19 mouse cellular contexts compared by ENCODE assay signal in the genomic region with DNA sequence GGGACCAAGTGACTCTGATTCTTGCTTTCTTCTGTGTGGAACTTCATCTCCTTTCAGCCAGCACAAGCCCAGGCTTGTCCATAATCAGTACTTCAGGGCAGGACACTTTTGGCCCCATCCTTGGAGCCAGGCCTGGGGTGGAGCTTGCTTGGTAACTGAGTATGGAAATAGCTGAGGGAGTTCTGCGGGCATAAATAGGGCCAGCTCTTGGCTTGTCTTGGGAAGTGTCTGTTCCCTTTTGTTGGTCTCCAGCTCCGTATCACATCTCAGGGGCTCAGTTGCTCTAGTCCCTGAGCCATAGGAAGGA. TPM values are rescaled to one million over a fixed set of nuclear protein-coding genes. Genes with fewer than 3 reads are reported as not detected.
DNase-seq lines count a peak whose midpoint lies in the region; ATAC-seq and TF ChIP-seq lines count a peak whose summit lies in the region.
"Had no signal": no experiment of that assay in that cellular context is flagged by ENCODE, and none has a peak within 500 bp of the region (broad histone marks: within the 10 kb centered on the region; RNA-seq: fewer than 3 reads in every experiment).

No protein-coding gene starts in this region.

- ATAC-seq in heart, embryonic 16.5 days (replicated peaks; ENCODE audit: extremely low read depth, insufficient read depth, low FRiP score) = no peak
- ATAC-seq in embryonic facial prominence, embryonic 13.5 days (ENCODE audit: insufficient number of reproducible peaks, insufficient read depth, low FRiP score, low TSS enrichment, low read depth) = no peak
- ATAC-seq: forebrain, embryonic 16.5 days; intestine, embryonic 16.5 days had no signal

- H3K4me3 ChIP-seq in heart, embryonic 16.5 days (ENCODE audit: low read length) = no peak overlapping the region
- peak overlapping the region; percentile 5 for H3K4me3 ChIP-seq in E14TG2a.4 (replicated peaks; ENCODE audit: low read length)
- H3K4me3 ChIP-seq in embryonic facial prominence, embryonic 13.5 days = no peak overlapping the region
- H3K4me3 ChIP-seq: hindbrain, embryonic 12.5 days; stomach, embryonic 15.5 days had no signal

- no peak for TF ChIP-seq CTCF in E14TG2a.4 (conservative IDR thresholded peaks at IDR 0.05; ENCODE audit: low read length)

- no peaks in the 10 kb centered on the region for H3K27me3 ChIP-seq in heart, embryonic 16.5 days (ENCODE audit: control insufficient read depth, insufficient read depth, low read length)
- H3K27me3 ChIP-seq in E14TG2a.4 (ENCODE audit: insufficient read depth, low read length) = no peaks in the 10 kb centered on the region
- H3K27me3 ChIP-seq in embryonic facial prominence, embryonic 13.5 days = no peaks in the 10 kb centered on the region
- H3K27me3 ChIP-seq: hindbrain, embryonic 12.5 days; stomach, embryonic 15.5 days had no signal

- peak overlapping the region; percentile 58 for H3K27ac ChIP-seq in heart, embryonic 16.5 days (ENCODE audit: low read length)
- peak overlapping the region; percentile 55; the same call in 1 of the 2 replicates for H3K27ac ChIP-seq in embryonic facial prominence, embryonic 13.5 days
- H3K27ac ChIP-seq: hindbrain, embryonic 12.5 days; macrophage; stomach, embryonic 15.5 days had no signal

- no peak overlapping the region for H3K9ac ChIP-seq in heart, embryonic 16.5 days (ENCODE audit: low read length)
- no peak overlapping the region for H3K9ac ChIP-seq in embryonic facial prominence, embryonic 13.5 days
- H3K9ac ChIP-seq: hindbrain, embryonic 12.5 days; lung, embryonic 14.5 days; stomach, embryonic 15.5 days had no signal

- no peak overlapping the region for H3K4me2 ChIP-seq in heart, embryonic 16.5 days (ENCODE audit: low read depth, low read length)
- H3K4me2 ChIP-seq in embryonic facial prominence, embryonic 13.5 days = no peak overlapping the region
- H3K4me2 ChIP-seq: hindbrain, embryonic 12.5 days; lung, embryonic 14.5 days; stomach, embryonic 15.5 days had no signal

- H3K9me3 ChIP-seq in heart, embryonic 16.5 days (replicated peaks; ENCODE audit: control insufficient read depth, low read length) = no peaks in the 10 kb centered on the region
- no peaks in the 10 kb centered on the region for H3K9me3 ChIP-seq in E14TG2a.4 (ENCODE audit: low read length)
- no peaks in the 10 kb centered on the region for H3K9me3 ChIP-seq in embryonic facial prominence, embryonic 13.5 days
- H3K9me3 ChIP-seq: hindbrain, embryonic 12.5 days; stomach, embryonic 15.5 days had no signal

- DNase-seq in heart, postnatal 36 days = no peak
- peak; percentile 34 for DNase-seq in ES-CJ7 (ENCODE audit: low read depth, low spot score)
- no peak for DNase-seq in layer of hippocampus, adult 18-20 months (ENCODE audit: low spot score in 2 of 2)
- DNase-seq in kidney, adult 8-10 months = no peak
- no peak for DNase-seq in right cerebral cortex, postnatal 10 days (ENCODE audit: low spot score in 2 of 2)
- DNase-seq: adrenal gland, adult 2 months; cerebellum, adult 8-10 months; kidney, postnatal 10 days; layer of hippocampus, adult 9-11 months; lung, embryonic 14.5 days had no signal

- H3K4me1 ChIP-seq in heart, embryonic 16.5 days (ENCODE audit: control insufficient read depth, insufficient read depth, low read length) = peaks cover 21% of the 10 kb centered on the region
- H3K4me1 ChIP-seq in E14TG2a.4 (replicated peaks; ENCODE audit: low read depth, low read length) = peaks cover 60% of the 10 kb centered on the region
- peaks cover 45% of the 10 kb centered on the region for H3K4me1 ChIP-seq in embryonic facial prominence, embryonic 13.5 days

- intact Hi-C loops in heart, postnatal 36 days (cut with DNase I) = loop anchor here (10.0 kb wide), 1 partner anchor 88 kb away; a partner anchor contains a TSS

- H3K36me3 ChIP-seq in heart, embryonic 16.5 days (ENCODE audit: control insufficient read depth, insufficient read depth) = no peaks in the 10 kb centered on the region
- H3K36me3 ChIP-seq in E14TG2a.4 (ENCODE audit: insufficient read depth, low read length) = no peaks in the 10 kb centered on the region
- no peaks in the 10 kb centered on the region for H3K36me3 ChIP-seq in embryonic facial prominence, embryonic 13.5 days
- H3K36me3 ChIP-seq: hindbrain, embryonic 12.5 days; stomach, embryonic 15.5 days had no signal

- WGBS in heart, embryonic 16.5 days = 63% methylated on average over 2 of the region's 2 CpGs
- WGBS in embryonic facial prominence, embryonic 13.5 days = 69% methylated on average over 2 of the region's 2 CpGs

RNA-seq across cellular contexts. Expression of a gene that starts 13.3 kb away (rescaled TPM):
- polyA plus RNA-seq in heart, embryonic 16.5 days (2015; fragmentation: Nextera tagmentation; extraction: Ambion mirVana) = not detected in 2 replicates
- under 1 TPM; 0.24 to 0.36 TPM for total RNA-seq in heart, postnatal 36 days (2021)
- polyA plus RNA-seq in embryonic facial prominence, embryonic 13.5 days (2015; fragmentation: Nextera tagmentation; extraction: Ambion mirVana) = 0.25 and 0.31 TPM in 2 replicates
- under 1 TPM in 1 of 2 experiments, not detected in 1; 0.30 TPM for total RNA-seq in layer of hippocampus, adult 18-20 months (2021)
- total RNA-seq: monocyte, adult 5-6 weeks had no signal
- polyA plus RNA-seq: hindbrain, embryonic 12.5 days; macrophage had no signal

RNA-seq across cellular contexts. Expression of a gene that starts 22.9 kb away (rescaled TPM):
- polyA plus RNA-seq in heart, embryonic 16.5 days (2015; fragmentation: Nextera tagmentation; extraction: Ambion mirVana) = 0.49 and 0.67 TPM in 2 replicates
- total RNA-seq in heart, postnatal 36 days (2021) = 1 to 10 TPM; 1.4 to 1.7 TPM
- polyA plus RNA-seq in embryonic facial prominence, embryonic 13.5 days (2015; fragmentation: Nextera tagmentation; extraction: Ambion mirVana) = 1.3 and 3.3 TPM in 2 replicates
- total RNA-seq in layer of hippocampus, adult 18-20 months (2021) = 1 to 10 TPM; 8.7 to 9.4 TPM
- total RNA-seq: monocyte, adult 5-6 weeks had no signal

RNA-seq across cellular contexts. Expression of a gene that starts 29.6 kb away (rescaled TPM):
- polyA plus RNA-seq in heart, embryonic 16.5 days (2015; fragmentation: Nextera tagmentation; extraction: Ambion mirVana) = not detected in 2 replicates
- not detected for total RNA-seq in heart, postnatal 36 days (2021)
- not detected in 2 replicates for polyA plus RNA-seq in embryonic facial prominence, embryonic 13.5 days (2015; fragmentation: Nextera tagmentation; extraction: Ambion mirVana)
- 1 to 10 TPM; 1.6 to 2.1 TPM for total RNA-seq in layer of hippocampus, adult 18-20 months (2021)
- polyA plus RNA-seq: forebrain, embryonic 16.5 days; hindbrain, embryonic 12.5 days; lung, embryonic 14.5 days; stomach, embryonic 15.5 days had no signal

RNA-seq across cellular contexts. Expression of a gene that starts 40.9 kb away (rescaled TPM):
- polyA plus RNA-seq in heart, embryonic 16.5 days (2015; fragmentation: Nextera tagmentation; extraction: Ambion mirVana) = 17.1 and 18.5 TPM in 2 replicates
- total RNA-seq in heart, postnatal 36 days (2021) = 10 to 100 TPM; 19.6 to 21.2 TPM
- polyA plus RNA-seq in embryonic facial prominence, embryonic 13.5 days (2015; fragmentation: Nextera tagmentation; extraction: Ambion mirVana) = 23.0 and 23.5 TPM in 2 replicates
- 10 to 100 TPM; 13.4 to 14.6 TPM for total RNA-seq in layer of hippocampus, adult 18-20 months (2021)

RNA-seq across cellular contexts. Expression of a gene that starts 41.5 kb away (rescaled TPM):
- polyA plus RNA-seq in heart, embryonic 16.5 days (2015; fragmentation: Nextera tagmentation; extraction: Ambion mirVana) = 20.7 and 24.5 TPM in 2 replicates
- 10 to 100 TPM; 17.3 to 18.0 TPM for total RNA-seq in heart, postnatal 36 days (2021)
- polyA plus RNA-seq in embryonic facial prominence, embryonic 13.5 days (2015; fragmentation: Nextera tagmentation; extraction: Ambion mirVana) = 41.2 and 41.7 TPM in 2 replicates
- total RNA-seq in layer of hippocampus, adult 18-20 months (2021) = 10 to 100 TPM; 28.7 to 34.6 TPM
